Mouse (Mus musculus): Measurements from ENCODE around the gene Mindy3. TPM values are rescaled to one million over a fixed set of nuclear protein-coding genes. Genes with fewer than 3 reads are reported as not detected.

The Mindy3 gene
- polyA plus RNA-seq, 1 experiment from 2014 or later: 26.2 TPM

GRCm38 (mm10) chr2:12327216-12327615, 92.1 kb downstream of the Mindy3 start:
- 0 out of 2 replicates have a peak, but pooled peaks have one; percentile 45 for ATAC-seq (ENCODE audit: insufficient number of reproducible peaks, insufficient read depth, low FRiP score, low TSS enrichment, low read depth)
- H3K27me3 ChIP-seq: no peaks in the 10 kb centered on the region
- H3K9me3 ChIP-seq: no peaks in the 10 kb centered on the region
- H3K27ac ChIP-seq: peak overlapping the region; percentile 78
- peak overlapping the region; percentile 26 for H3K4me3 ChIP-seq (replicated peaks)
- H3K4me2 ChIP-seq: peak overlapping the region; percentile 57
- 9% methylated on average over 10 of the region's 10 CpGs for WGBS
- H3K4me1 ChIP-seq (replicated peaks): peaks cover 25% of the 10 kb centered on the region
- no peaks in the 10 kb centered on the region for H3K36me3 ChIP-seq
- H3K9ac ChIP-seq (replicated peaks): no peak overlapping the region

GRCm38 (mm10) chr2:12325868-12326267, 93.4 kb downstream of the Mindy3 start:
- no peaks in the 10 kb centered on the region for H3K9me3 ChIP-seq
- no peak overlapping the region for H3K27ac ChIP-seq
- H3K4me3 ChIP-seq (replicated peaks): no peak overlapping the region
- H3K4me2 ChIP-seq: no peak overlapping the region
- peaks cover 25% of the 10 kb centered on the region for H3K4me1 ChIP-seq (replicated peaks)
- no peaks in the 10 kb centered on the region for H3K27me3 ChIP-seq
- 94% methylated on average over 2 of the region's 2 CpGs for WGBS
- no peak overlapping the region for H3K9ac ChIP-seq (replicated peaks)
- H3K36me3 ChIP-seq: no peaks in the 10 kb centered on the region
- ATAC-seq (ENCODE audit: insufficient number of reproducible peaks, insufficient read depth, low FRiP score, low TSS enrichment, low read depth): no peak

GRCm38 (mm10) chr2:12325417-12325816, 93.9 kb downstream of the Mindy3 start:
- no peak overlapping the region for H3K9ac ChIP-seq (replicated peaks)
- H3K9me3 ChIP-seq: no peaks in the 10 kb centered on the region
- H3K4me3 ChIP-seq (replicated peaks): no peak overlapping the region
- H3K36me3 ChIP-seq: no peaks in the 10 kb centered on the region
- 87% methylated on average over 6 of the region's 6 CpGs for WGBS
- H3K27me3 ChIP-seq: no peaks in the 10 kb centered on the region
- ATAC-seq (ENCODE audit: insufficient number of reproducible peaks, insufficient read depth, low FRiP score, low TSS enrichment, low read depth): no peak
- H3K4me1 ChIP-seq (replicated peaks): peaks cover 25% of the 10 kb centered on the region
- no peak overlapping the region for H3K4me2 ChIP-seq
- no peak overlapping the region for H3K27ac ChIP-seq

GRCm38 (mm10) chr2:12320914-12321313, 98.4 kb downstream of the Mindy3 start:
- no peaks in the 10 kb centered on the region for H3K9me3 ChIP-seq
- no peak overlapping the region for H3K4me3 ChIP-seq (replicated peaks)
- WGBS: 93% methylated on average over 4 of the region's 4 CpGs
- H3K4me2 ChIP-seq: no peak overlapping the region
- no peak overlapping the region for H3K27ac ChIP-seq
- no peaks in the 10 kb centered on the region for H3K27me3 ChIP-seq
- ATAC-seq (ENCODE audit: insufficient number of reproducible peaks, insufficient read depth, low FRiP score, low TSS enrichment, low read depth): no peak
- H3K9ac ChIP-seq (replicated peaks): no peak overlapping the region
- H3K36me3 ChIP-seq: no peaks in the 10 kb centered on the region
- H3K4me1 ChIP-seq (replicated peaks): peaks cover 9% of the 10 kb centered on the region

GRCm38 (mm10) chr2:12318715-12319114, 100.6 kb downstream of the Mindy3 start:
- Histone ChIP-seq H3K4me3 (replicated peaks) (no peak overlapping the region), H3K9me3 (no peaks in the 10 kb centered on the region), H3K4me1 (replicated peaks) (peaks cover 10% of the 10 kb centered on the region), H3K36me3 (no peaks in the 10 kb centered on the region), H3K9ac (replicated peaks) (no peak overlapping the region), H3K27me3 (no peaks in the 10 kb centered on the region), H3K4me2 (no peak overlapping the region), H3K27ac (no peak overlapping the region)
- no peak for ATAC-seq (ENCODE audit: insufficient number of reproducible peaks, insufficient read depth, low FRiP score, low TSS enrichment, low read depth)
- WGBS: 96% methylated on average over 3 of the region's 3 CpGs

GRCm38 (mm10) chr2:12318036-12318435, 101.2 kb downstream of the Mindy3 start:
- WGBS: 75% methylated on average over 4 of the region's 4 CpGs
- no peaks in the 10 kb centered on the region for H3K27me3 ChIP-seq
- H3K27ac ChIP-seq: no peak overlapping the region
- H3K4me2 ChIP-seq: no peak overlapping the region
- no peaks in the 10 kb centered on the region for H3K9me3 ChIP-seq
- H3K9ac ChIP-seq (replicated peaks): no peak overlapping the region
- no peak for ATAC-seq (ENCODE audit: insufficient number of reproducible peaks, insufficient read depth, low FRiP score, low TSS enrichment, low read depth)
- no peak overlapping the region for H3K4me3 ChIP-seq (replicated peaks)
- H3K36me3 ChIP-seq: no peaks in the 10 kb centered on the region
- peaks cover 10% of the 10 kb centered on the region for H3K4me1 ChIP-seq (replicated peaks)

- no peak for ATAC-seq (ENCODE audit: insufficient number of reproducible peaks, insufficient read depth, low FRiP score, low TSS enrichment, low read depth)
- H3K4me2 ChIP-seq: no peak overlapping the region
Observed at GRCm38 (mm10) chr2:12317343-12317742, 101.9 kb downstream of the Mindy3 start.

GRCm38 (mm10) chr2:12316361-12316760, 102.9 kb downstream of the Mindy3 start:
- H3K4me2 ChIP-seq: no peak overlapping the region
- ATAC-seq (ENCODE audit: insufficient number of reproducible peaks, insufficient read depth, low FRiP score, low TSS enrichment, low read depth): no peak
- H3K27ac ChIP-seq: no peak overlapping the region
- WGBS: 32% methylated on average over 7 of the region's 7 CpGs
- H3K4me3 ChIP-seq (replicated peaks): no peak overlapping the region
- no peaks in the 10 kb centered on the region for H3K27me3 ChIP-seq
- H3K9ac ChIP-seq (replicated peaks): no peak overlapping the region
- H3K36me3 ChIP-seq: no peaks in the 10 kb centered on the region
- H3K4me1 ChIP-seq (replicated peaks): peaks cover 10% of the 10 kb centered on the region
- no peaks in the 10 kb centered on the region for H3K9me3 ChIP-seq

More at GRCm38 (mm10) chr2:12317343-12317742, 101.9 kb downstream of the Mindy3 start:
- H3K9ac ChIP-seq (replicated peaks): no peak overlapping the region
- H3K27me3 ChIP-seq: no peaks in the 10 kb centered on the region
- H3K27ac ChIP-seq: no peak overlapping the region
- H3K4me3 ChIP-seq (replicated peaks): no peak overlapping the region
- no peaks in the 10 kb centered on the region for H3K36me3 ChIP-seq
- H3K9me3 ChIP-seq: no peaks in the 10 kb centered on the region
- WGBS: 77% methylated on average over 5 of the region's 5 CpGs
- peaks cover 10% of the 10 kb centered on the region for H3K4me1 ChIP-seq (replicated peaks)

GRCm38 (mm10) chr2:12314028-12314427, 105.2 kb downstream of the Mindy3 start:
- H3K4me3 ChIP-seq (replicated peaks): no peak overlapping the region
- H3K36me3 ChIP-seq: no peaks in the 10 kb centered on the region
- H3K27me3 ChIP-seq: no peaks in the 10 kb centered on the region
- H3K4me2 ChIP-seq: no peak overlapping the region
- 81% methylated on average over 6 of the region's 6 CpGs for WGBS
- peaks cover 10% of the 10 kb centered on the region for H3K4me1 ChIP-seq (replicated peaks)
- no peak overlapping the region for H3K9ac ChIP-seq (replicated peaks)
- no peak for ATAC-seq (ENCODE audit: insufficient number of reproducible peaks, insufficient read depth, low FRiP score, low TSS enrichment, low read depth)
- no peak overlapping the region for H3K27ac ChIP-seq
- no peaks in the 10 kb centered on the region for H3K9me3 ChIP-seq

GRCm38 (mm10) chr2:12308466-12308865, 110.8 kb downstream of the Mindy3 start:
- Histone ChIP-seq H3K4me1 (replicated peaks) (peaks cover 18% of the 10 kb centered on the region), H3K36me3 (no peaks in the 10 kb centered on the region), H3K27me3 (no peaks in the 10 kb centered on the region), H3K9ac (replicated peaks) (no peak overlapping the region), H3K9me3 (no peaks in the 10 kb centered on the region), H3K27ac (no peak overlapping the region), H3K4me2 (no peak overlapping the region), H3K4me3 (replicated peaks) (no peak overlapping the region)
- no peak for ATAC-seq (ENCODE audit: insufficient number of reproducible peaks, insufficient read depth, low FRiP score, low TSS enrichment, low read depth)

GRCm38 (mm10) chr2:12307311-12307710, 112.0 kb downstream of the Mindy3 start:
- no peak for ATAC-seq (ENCODE audit: insufficient number of reproducible peaks, insufficient read depth, low FRiP score, low TSS enrichment, low read depth)
- Histone ChIP-seq H3K27me3 (no peaks in the 10 kb centered on the region), H3K27ac (peak overlapping the region; percentile 83), H3K4me2 (no peak overlapping the region), H3K9ac (replicated peaks) (no peak overlapping the region), H3K9me3 (no peaks in the 10 kb centered on the region), H3K36me3 (no peaks in the 10 kb centered on the region), H3K4me1 (replicated peaks) (peaks cover 18% of the 10 kb centered on the region), H3K4me3 (replicated peaks) (no peak overlapping the region)

GRCm38 (mm10) chr2:12305064-12305650, 114.1 kb downstream of the Mindy3 start:
- no peak for ATAC-seq (ENCODE audit: insufficient number of reproducible peaks, insufficient read depth, low FRiP score, low TSS enrichment, low read depth)
- Histone ChIP-seq H3K27me3 (no peaks in the 10 kb centered on the region), H3K4me1 (replicated peaks) (peaks cover 26% of the 10 kb centered on the region), H3K4me3 (replicated peaks) (no peak overlapping the region), H3K9ac (replicated peaks) (no peak overlapping the region), H3K36me3 (no peaks in the 10 kb centered on the region), H3K4me2 (no peak overlapping the region), H3K27ac (peak overlapping the region; percentile 50; the same call in 1 of the 2 replicates), H3K9me3 (no peaks in the 10 kb centered on the region)
- 49% methylated on average over 9 of the region's 9 CpGs for WGBS
